Mouse (Mus musculus) neural tube, embryonic 11.5 days (tissue): ENCODE measurements around the gene Serinc3. TPM values are rescaled to one million over a fixed set of nuclear protein-coding genes. Genes with fewer than 3 reads are reported as not detected.
A peak's percentile ranks its signal among the peaks of the same experiment; 100 is the strongest.
"Not testable (repeated sequence)": the region's sequence is repeated elsewhere in the genome, so short reads cannot be mapped to it uniquely, and the experiment has no call there.

ENCODE experiments used
- ATAC-seq: fragments of 200-750 bp; cut with Nextera tagmentation; 2 replicates; pipeline ENCODE4 v1.8.0; 2017; ENCODE audit warnings: moderate number of reproducible peaks, mild to moderate bottlenecking, moderate TSS enrichment, moderate library complexity; ENCODE audit not compliant: insufficient read depth, low FRiP score, low TSS enrichment
- DNase-seq: peaks from one replicate; pipeline ENCODE4 v3.0.0-alpha.2; 2015; ENCODE audit warnings: low spot score
- H3K27ac ChIP-seq: fragments of 300-500 bp; sonication (generic); 2 replicates; pipeline ENCODE4 v1.5.1; 2014; ENCODE audit warnings: low read depth, mild to moderate bottlenecking, low read length
- H3K27me3 ChIP-seq: fragments of 300-500 bp; sonication (generic); 2 replicates; pipeline ENCODE4 v1.6.1; 2014; ENCODE audit warnings: mild to moderate bottlenecking, low read length, mixed read lengths; ENCODE audit not compliant: control insufficient read depth, insufficient read depth
- H3K36me3 ChIP-seq: fragments of 300-500 bp; sonication (generic); 2 replicates; pipeline ENCODE4 v1.6.1; 2014; ENCODE audit warnings: mild to moderate bottlenecking, low read length, moderate library complexity, mixed read lengths; ENCODE audit not compliant: control insufficient read depth, insufficient read depth
- H3K4me1 ChIP-seq: fragments of 300-500 bp; sonication (generic); 2 replicates; pipeline ENCODE4 v1.6.1; 2014; ENCODE audit warnings: low read length, mixed read lengths; ENCODE audit not compliant: control insufficient read depth, insufficient read depth
- H3K4me2 ChIP-seq: fragments of 300-500 bp; sonication (generic); 2 replicates; pipeline ENCODE4 v1.6.1; 2014; ENCODE audit warnings: low read depth, mild to moderate bottlenecking, moderate library complexity
- H3K4me3 ChIP-seq: fragments of 300-500 bp; sonication (generic); 2 replicates; pipeline ENCODE4 v1.5.1; 2014; ENCODE audit warnings: low read depth, low read length
- H3K9ac ChIP-seq: fragments of 300-500 bp; sonication (generic); 2 replicates; pipeline ENCODE4 v1.6.1; 2014; ENCODE audit warnings: mild to moderate bottlenecking, low read length
- H3K9me3 ChIP-seq: fragments of 300-500 bp; sonication (generic); 2 replicates; pipeline ENCODE4 v1.6.1; 2016; ENCODE audit warnings: low read length; ENCODE audit not compliant: control insufficient read depth
- whole genome bisulfite sequencing: fragments of 180-500 bp; shearing (Covaris S2); extraction: QIAGEN DNeasy Blood & Tissue Kit; methylation state at CpG from one replicate; pipeline ENCODE4 v1.1.7; 2014; 5-methylcytosine and 5-hydroxymethylcytosine counted together
- polyA plus RNA-seq: library from polyadenylated mRNA; unstranded; fragments of >200 nt; fragmentation: Nextera tagmentation; extraction: Ambion mirVana; gene quantifications from 2 replicates; pipeline ENCODE4 v1.2.1, GENCODE M21; 2014

Serinc3 gene
- polyA plus RNA-seq, 1 experiment from 2014 or later: 33.3 TPM

- no peak for DNase-seq
- ATAC-seq: no peak
- H3K27ac ChIP-seq: no peak overlapping the region
- peak overlapping the region; percentile 79 for H3K4me3 ChIP-seq
- no peaks in the 10 kb centered on the region for H3K36me3 ChIP-seq
- H3K4me2 ChIP-seq: peak overlapping the region; percentile 63
- H3K27me3 ChIP-seq: no peaks in the 10 kb centered on the region
- 88% methylated on average over 12 of the region's 12 CpGs for WGBS
- no peaks in the 10 kb centered on the region for H3K9me3 ChIP-seq
- H3K9ac ChIP-seq: peak overlapping the region; percentile 89
- H3K4me1 ChIP-seq: peaks cover 13% of the 10 kb centered on the region
These were observed 14.5 kb upstream of the Serinc3 start for GRCm38 (mm10) chr2:163659431-163659830.

- Histone ChIP-seq H3K27me3 (no peaks in the 10 kb centered on the region), H3K27ac (peak overlapping the region; percentile 14; the same call in 1 of the 2 replicates), H3K9me3 (no peaks in the 10 kb centered on the region), H3K4me1 (peaks cover 13% of the 10 kb centered on the region), H3K4me3 (peak overlapping the region; percentile 79), H3K4me2 (peak overlapping the region; percentile 63), H3K9ac (peak overlapping the region; percentile 89), H3K36me3 (no peaks in the 10 kb centered on the region)
- no peak for ATAC-seq
- DNase-seq: no peak
- 1% methylated on average over 8 of the region's 8 CpGs for WGBS
These were observed 14.0 kb upstream of the Serinc3 start for GRCm38 (mm10) chr2:163658941-163659340.

GRCm38 (mm10) chr2:163657975-163658886 lies 13.3 kb upstream of the Serinc3 start, which contains the start of gene Pkig:
Gene Pkig, plus strand, starts transcription at chr2:163658386.
- peak within 1 kb of the TSS; percentile 89 for H3K9ac ChIP-seq
- under 1% methylated on average over 71 of the region's 71 CpGs for WGBS
- no peaks in the 10 kb centered on the region for H3K27me3 ChIP-seq
- no peaks in the 10 kb centered on the region for H3K9me3 ChIP-seq
- ATAC-seq (peak; percentile 84), DNase-seq (peak; percentile 93)
- peak within 1 kb of the TSS; percentile 79 for H3K4me3 ChIP-seq
- peak within 1 kb of the TSS; percentile 63 for H3K4me2 ChIP-seq
- H3K4me1 ChIP-seq: peaks cover 13% of the 10 kb centered on the region
- peak within 1 kb of the TSS; percentile 76 for H3K27ac ChIP-seq
- no peaks in the 10 kb centered on the region for H3K36me3 ChIP-seq

- Histone ChIP-seq H3K4me2 (no peak overlapping the region), H3K36me3 (no peaks in the 10 kb centered on the region), H3K4me1 (peaks cover 13% of the 10 kb centered on the region), H3K9ac (no peak overlapping the region), H3K27ac (no peak overlapping the region), H3K4me3 (no peak overlapping the region), H3K9me3 (no peaks in the 10 kb centered on the region), H3K27me3 (no peaks in the 10 kb centered on the region)
- DNase-seq (no peak), ATAC-seq (no peak)
- WGBS: 76% methylated on average over 2 of the region's 2 CpGs
These were observed 12.6 kb upstream of the Serinc3 start for GRCm38 (mm10) chr2:163657486-163657885.

- not testable (repeated sequence) for H3K4me2 ChIP-seq, H3K27me3 ChIP-seq, H3K4me3 ChIP-seq, H3K9ac ChIP-seq, DNase-seq, ATAC-seq, H3K27ac ChIP-seq, H3K36me3 ChIP-seq, H3K4me1 ChIP-seq, H3K9me3 ChIP-seq
- 98% methylated on average over 6 of the region's 12 CpGs for WGBS
These were observed 10.8 kb upstream of the Serinc3 start for GRCm38 (mm10) chr2:163655699-163656098.

GRCm38 (mm10) chr2:163646461-163647080 lies 1.6 kb upstream of the Serinc3 start:
- ATAC-seq: no peak
- Histone ChIP-seq H3K36me3 (no peaks in the 10 kb centered on the region), H3K27me3 (no peaks in the 10 kb centered on the region), H3K4me1 (peaks cover 4% of the 10 kb centered on the region; the same call in 1 of the 2 replicates), H3K9me3 (no peaks in the 10 kb centered on the region), H3K27ac (no peak overlapping the region), H3K4me2 (no peak overlapping the region), H3K9ac (no peak overlapping the region), H3K4me3 (no peak overlapping the region)
- WGBS: 98% methylated on average over 5 of the region's 5 CpGs
- no peak for DNase-seq

- Histone ChIP-seq H3K4me3 (no peak overlapping the region), H3K4me2 (no peak overlapping the region), H3K36me3 (no peaks in the 10 kb centered on the region), H3K27ac (no peak overlapping the region), H3K9ac (no peak overlapping the region), H3K4me1 (peaks cover 4% of the 10 kb centered on the region; the same call in 1 of the 2 replicates), H3K9me3 (no peaks in the 10 kb centered on the region), H3K27me3 (no peaks in the 10 kb centered on the region)
- WGBS: 84% methylated on average over 11 of the region's 11 CpGs
- no peak for DNase-seq
- no peak; the same call in 1 of the 2 replicates for ATAC-seq
These were observed 949 bp upstream of the Serinc3 start for GRCm38 (mm10) chr2:163645700-163646460.

- Histone ChIP-seq H3K27ac (peak overlapping the region; percentile 99), H3K4me3 (peak overlapping the region; percentile 90), H3K9me3 (no peaks in the 10 kb centered on the region), H3K36me3 (no peaks in the 10 kb centered on the region), H3K4me2 (peak overlapping the region; percentile 54), H3K4me1 (peaks cover 4% of the 10 kb centered on the region; the same call in 1 of the 2 replicates), H3K27me3 (no peaks in the 10 kb centered on the region), H3K9ac (peak overlapping the region; percentile 93)
- DNase-seq (no peak), ATAC-seq (no peak)
- WGBS: 13% methylated on average over 4 of the region's 4 CpGs
These were observed 884 bp downstream of the Serinc3 start for GRCm38 (mm10) chr2:163644047-163644446.
